Mouse (Mus musculus): ENCODE measurements around the gene Add3. TPM values are rescaled to one million over a fixed set of nuclear protein-coding genes. Genes with fewer than 3 reads are reported as not detected.

Gene Add3
- polyA plus RNA-seq, 1 experiment from 2014 or later, result 100 TPM

DNA sequence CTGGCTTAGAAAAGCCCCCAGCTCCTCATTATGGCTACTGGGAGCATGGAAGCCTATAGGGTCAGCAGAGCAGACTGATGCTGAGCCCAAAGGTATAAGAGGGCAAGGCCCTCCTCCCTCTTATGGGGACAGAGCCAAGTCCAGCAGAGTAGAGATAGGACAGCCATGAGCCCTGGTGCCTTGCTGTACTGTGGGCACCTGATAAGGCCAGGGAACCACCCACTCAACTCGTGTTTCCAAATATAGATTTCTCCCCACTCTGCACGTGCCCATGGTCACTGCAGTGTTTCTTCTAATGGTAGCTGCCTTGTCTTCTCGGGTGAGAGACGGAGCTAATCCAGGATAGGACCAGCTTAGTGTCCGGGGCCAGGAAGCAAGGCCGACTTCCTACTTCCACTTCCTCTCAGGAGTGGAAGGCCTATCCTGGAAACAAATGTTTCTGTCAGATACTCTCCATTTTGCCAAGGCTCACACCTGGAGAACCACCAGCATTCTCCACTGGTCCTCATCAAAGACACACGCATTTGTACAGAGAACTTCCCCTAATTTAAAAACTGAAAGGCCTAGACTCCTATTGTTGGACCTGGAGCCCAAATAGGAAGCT, 116.8 kb downstream of the Add3 start:
- WGBS, result 67% methylated on average over 7 of the region's 7 CpGs
- no peak overlapping the region for H3K4me2 ChIP-seq (replicated peaks; ENCODE audit: low read depth, low read length)
- H3K9me3 ChIP-seq (ENCODE audit: low read length), result no peaks in the 10 kb centered on the region
- DNase-seq (ENCODE audit: low spot score) (no peak), ATAC-seq (peak; percentile 27; the same call in 1 of the 2 replicates)
- no peaks in the 10 kb centered on the region for H3K4me1 ChIP-seq (ENCODE audit: insufficient read depth, low read depth, low read length)
- no peak overlapping the region for H3K27ac ChIP-seq (ENCODE audit: low read length)
- H3K36me3 ChIP-seq (ENCODE audit: insufficient read depth, low read length), result no peaks in the 10 kb centered on the region
- TF ChIP-seq EP300 (IDR thresholded peaks at IDR 0.05) (no peak), CTCF (IDR thresholded peaks at IDR 0.05) (no peak)
- H3K27me3 ChIP-seq (replicated peaks; ENCODE audit: insufficient read depth, low read length), result no peaks in the 10 kb centered on the region
- no peak overlapping the region for H3K9ac ChIP-seq (replicated peaks; ENCODE audit: low read depth)
- no peak overlapping the region for H3K4me3 ChIP-seq (ENCODE audit: low read depth, low read length)

DNA sequence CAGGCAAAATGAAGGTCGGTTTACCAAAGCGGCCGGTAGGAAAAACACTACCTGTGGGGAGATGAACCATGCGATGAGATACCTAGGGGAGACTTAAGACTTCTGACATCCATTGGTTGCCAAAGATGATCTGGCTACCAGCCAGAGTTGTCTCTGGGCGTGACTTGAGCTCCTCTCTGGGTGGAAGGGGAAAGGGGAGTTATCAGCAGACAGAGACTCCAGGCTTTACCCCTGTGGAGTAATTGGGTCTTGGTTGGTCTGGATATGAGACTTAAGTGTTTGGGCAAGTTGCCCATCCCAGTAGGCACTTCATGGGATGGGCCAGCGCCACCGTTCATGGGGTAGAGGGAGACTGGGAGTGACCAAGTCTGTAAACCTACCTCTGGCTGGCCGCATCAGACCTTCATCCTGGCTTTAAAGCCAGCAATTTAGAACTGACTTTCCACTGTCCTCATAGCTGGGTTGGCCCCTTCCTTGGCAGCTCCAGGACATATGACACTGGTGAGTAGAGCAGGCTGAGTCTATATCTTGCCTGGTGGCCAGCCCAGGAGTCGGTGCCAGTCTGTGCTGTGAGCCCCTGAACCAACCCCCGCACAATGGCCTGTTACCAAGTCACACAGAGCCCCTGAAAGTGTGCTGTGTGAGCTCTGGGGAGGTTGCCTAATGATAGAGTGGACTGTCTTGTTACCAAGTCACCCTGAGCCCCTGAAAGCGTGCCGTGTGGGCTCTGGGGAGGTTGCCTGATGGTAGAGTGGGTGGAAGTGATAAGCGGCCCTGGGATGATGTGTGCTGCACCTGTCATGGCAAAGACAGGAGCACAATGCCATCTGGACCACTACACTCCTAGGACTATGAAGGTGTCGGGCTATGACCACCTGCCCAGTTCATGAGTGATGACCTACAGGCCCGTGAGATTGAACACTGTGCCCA, 117.7 kb downstream of the Add3 start:
- no peak overlapping the region for H3K9ac ChIP-seq (replicated peaks; ENCODE audit: low read depth)
- no peak overlapping the region for H3K27ac ChIP-seq (ENCODE audit: low read length)
- peak; percentile 20; the same call in 1 of the 2 replicates for ATAC-seq
- TF ChIP-seq EP300 (IDR thresholded peaks at IDR 0.05), result no peak
- TF ChIP-seq CTCF (IDR thresholded peaks at IDR 0.05), result no peak
- H3K9me3 ChIP-seq (ENCODE audit: low read length), result no peaks in the 10 kb centered on the region
- 81% methylated on average over 15 of the region's 15 CpGs for WGBS
- H3K36me3 ChIP-seq (ENCODE audit: insufficient read depth, low read length), result no peaks in the 10 kb centered on the region
- no peaks in the 10 kb centered on the region for H3K4me1 ChIP-seq (ENCODE audit: insufficient read depth, low read depth, low read length)
- DNase-seq (ENCODE audit: low spot score), result no peak
- no peak overlapping the region for H3K4me2 ChIP-seq (replicated peaks; ENCODE audit: low read depth, low read length)
- no peaks in the 10 kb centered on the region for H3K27me3 ChIP-seq (replicated peaks; ENCODE audit: insufficient read depth, low read length)
- H3K4me3 ChIP-seq (ENCODE audit: low read depth, low read length), result no peak overlapping the region

DNA sequence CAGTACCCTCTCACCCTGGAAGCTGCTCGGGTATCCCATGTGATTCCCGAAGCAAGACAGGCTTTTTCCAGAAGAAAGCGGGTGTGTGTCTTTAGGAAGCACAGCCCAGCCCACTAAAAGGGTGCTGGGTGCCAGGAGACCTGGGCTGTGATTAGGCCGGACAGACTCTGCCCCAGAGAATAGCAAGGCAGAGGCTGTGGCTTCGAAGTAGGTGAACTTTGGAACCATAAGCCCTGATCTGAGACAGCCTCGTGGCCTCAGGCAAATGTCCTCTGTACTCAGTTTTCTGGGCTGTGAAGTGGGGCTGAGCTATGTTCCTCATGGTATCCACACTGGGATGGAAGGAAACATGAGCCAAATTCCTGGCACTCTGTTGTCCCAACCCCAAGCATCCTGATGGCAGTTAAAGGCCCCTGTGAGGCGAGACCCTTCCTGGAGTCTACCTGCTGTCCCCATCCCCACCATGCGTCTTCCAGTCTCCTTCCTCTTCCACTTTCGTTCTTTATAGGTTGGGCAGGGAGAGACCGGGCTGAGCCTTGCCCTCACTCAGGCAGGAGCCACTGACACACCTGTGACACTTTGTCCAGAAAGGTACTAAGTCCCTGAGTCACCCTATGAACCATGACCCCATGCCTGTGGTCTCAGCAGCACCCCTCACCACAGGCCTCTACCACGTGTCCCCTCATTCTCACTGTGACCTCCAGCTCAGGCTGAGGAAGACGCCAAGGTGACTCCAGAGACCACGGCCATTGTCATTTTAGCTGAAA, 118.7 kb downstream of the Add3 start:
- Histone ChIP-seq H3K9me3 (ENCODE audit: low read length) (no peaks in the 10 kb centered on the region), H3K9ac (replicated peaks; ENCODE audit: low read depth) (no peak overlapping the region), H3K36me3 (ENCODE audit: insufficient read depth, low read length) (no peaks in the 10 kb centered on the region), H3K27ac (ENCODE audit: low read length) (no peak overlapping the region), H3K4me2 (replicated peaks; ENCODE audit: low read depth, low read length) (no peak overlapping the region), H3K4me1 (ENCODE audit: insufficient read depth, low read depth, low read length) (no peaks in the 10 kb centered on the region), H3K4me3 (ENCODE audit: low read depth, low read length) (no peak overlapping the region), H3K27me3 (replicated peaks; ENCODE audit: insufficient read depth, low read length) (no peaks in the 10 kb centered on the region)
- TF ChIP-seq CTCF (IDR thresholded peaks at IDR 0.05) (no peak), EP300 (IDR thresholded peaks at IDR 0.05) (no peak)
- ATAC-seq (no peak), DNase-seq (ENCODE audit: low spot score) (no peak)
- 78% methylated on average over 13 of the region's 13 CpGs for WGBS

DNA sequence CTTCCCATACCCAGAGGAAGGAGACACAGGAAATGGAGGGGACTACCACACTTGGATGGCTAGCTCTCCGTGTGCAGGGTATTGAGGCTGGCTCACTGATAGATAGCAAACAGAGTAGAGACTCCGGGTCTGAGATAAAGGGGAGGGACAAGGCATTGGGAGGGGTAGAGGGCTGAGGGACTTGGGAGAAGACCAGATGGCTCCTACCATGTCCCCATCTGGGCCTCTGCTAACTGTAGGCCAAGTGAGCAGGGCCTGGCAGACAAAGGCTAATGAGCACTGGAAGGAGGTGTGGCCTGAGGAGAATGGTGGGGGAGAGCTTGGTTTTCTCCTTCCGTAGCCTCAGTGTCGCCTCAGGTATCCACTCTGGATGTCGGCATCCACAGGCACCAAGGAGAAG, 119.3 kb downstream of the Add3 start:
- no peaks in the 10 kb centered on the region for H3K9me3 ChIP-seq (ENCODE audit: low read length)
- no peak for TF ChIP-seq CTCF (IDR thresholded peaks at IDR 0.05)
- no peak for TF ChIP-seq EP300 (IDR thresholded peaks at IDR 0.05)
- H3K9ac ChIP-seq (replicated peaks; ENCODE audit: low read depth), result no peak overlapping the region
- H3K4me3 ChIP-seq (ENCODE audit: low read depth, low read length), result no peak overlapping the region
- no peak overlapping the region for H3K4me2 ChIP-seq (replicated peaks; ENCODE audit: low read depth, low read length)
- H3K27me3 ChIP-seq (replicated peaks; ENCODE audit: insufficient read depth, low read length), result no peaks in the 10 kb centered on the region
- no peaks in the 10 kb centered on the region for H3K4me1 ChIP-seq (ENCODE audit: insufficient read depth, low read depth, low read length)
- DNase-seq (ENCODE audit: low spot score) (no peak), ATAC-seq (no peak)
- no peaks in the 10 kb centered on the region for H3K36me3 ChIP-seq (ENCODE audit: insufficient read depth, low read length)
- H3K27ac ChIP-seq (ENCODE audit: low read length), result no peak overlapping the region
- WGBS, result 50% methylated on average over 5 of the region's 5 CpGs

DNA sequence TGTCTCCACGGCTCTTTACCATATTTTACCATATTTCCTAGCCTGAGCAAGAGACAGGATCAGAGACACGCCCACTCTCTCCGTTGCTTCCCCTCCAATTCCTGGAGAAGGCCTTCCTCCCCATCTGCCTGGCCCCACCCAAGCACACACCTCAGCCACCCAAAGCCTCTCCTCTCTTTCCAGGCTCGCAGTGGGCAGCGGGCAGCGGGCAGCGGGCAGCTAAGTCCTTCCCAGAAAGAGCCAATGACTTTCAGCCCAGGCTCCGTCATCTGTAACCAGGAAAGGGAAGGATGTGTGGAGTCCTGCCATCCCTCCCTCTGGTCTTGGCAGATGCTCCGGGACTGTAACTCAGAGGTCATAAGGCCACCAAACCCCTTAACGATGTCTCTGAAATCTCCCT, 120.0 kb downstream of the Add3 start:
- Histone ChIP-seq H3K36me3 (ENCODE audit: insufficient read depth, low read length) (no peaks in the 10 kb centered on the region), H3K4me2 (replicated peaks; ENCODE audit: low read depth, low read length) (no peak overlapping the region), H3K27me3 (replicated peaks; ENCODE audit: insufficient read depth, low read length) (no peaks in the 10 kb centered on the region), H3K9me3 (ENCODE audit: low read length) (no peaks in the 10 kb centered on the region), H3K27ac (ENCODE audit: low read length) (no peak overlapping the region), H3K4me3 (ENCODE audit: low read depth, low read length) (no peak overlapping the region), H3K9ac (replicated peaks; ENCODE audit: low read depth) (no peak overlapping the region), H3K4me1 (ENCODE audit: insufficient read depth, low read depth, low read length) (no peaks in the 10 kb centered on the region)
- TF ChIP-seq CTCF (IDR thresholded peaks at IDR 0.05), result no peak
- TF ChIP-seq EP300 (IDR thresholded peaks at IDR 0.05), result no peak
- no peak for DNase-seq (ENCODE audit: low spot score)
- no peak for ATAC-seq
- WGBS, result 74% methylated on average over 10 of the region's 10 CpGs

DNA sequence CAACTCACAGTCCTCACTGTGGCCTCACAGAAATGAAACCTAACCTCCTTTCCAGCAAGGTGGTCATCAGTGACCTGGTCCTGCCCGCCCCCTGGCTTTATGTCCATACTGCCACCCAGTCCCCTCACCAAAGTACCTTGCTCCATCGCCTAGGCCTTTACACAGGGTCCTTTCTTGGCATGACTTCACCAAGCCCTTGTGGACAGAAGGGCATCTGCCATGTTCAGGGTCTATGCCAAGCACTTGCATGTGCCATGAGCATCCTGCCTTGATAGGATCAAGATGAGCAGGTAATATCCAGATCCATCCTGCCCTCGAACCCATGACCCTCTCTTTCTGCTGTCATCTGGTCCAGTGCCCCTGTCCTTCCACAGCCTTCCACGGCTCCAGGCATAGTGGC, 120.6 kb downstream of the Add3 start:
- H3K9ac ChIP-seq (replicated peaks; ENCODE audit: low read depth), result no peak overlapping the region
- ATAC-seq, result no peak
- no peaks in the 10 kb centered on the region for H3K4me1 ChIP-seq (ENCODE audit: insufficient read depth, low read depth, low read length)

More for the DNA sequence above, 120.6 kb downstream of the Add3 start:
- Histone ChIP-seq H3K36me3 (ENCODE audit: insufficient read depth, low read length) (no peaks in the 10 kb centered on the region), H3K27ac (ENCODE audit: low read length) (no peak overlapping the region), H3K27me3 (replicated peaks; ENCODE audit: insufficient read depth, low read length) (no peaks in the 10 kb centered on the region), H3K4me2 (replicated peaks; ENCODE audit: low read depth, low read length) (no peak overlapping the region), H3K4me3 (ENCODE audit: low read depth, low read length) (no peak overlapping the region), H3K9me3 (ENCODE audit: low read length) (no peaks in the 10 kb centered on the region)
- TF ChIP-seq CTCF (IDR thresholded peaks at IDR 0.05) (no peak), EP300 (IDR thresholded peaks at IDR 0.05) (no peak)
- WGBS, result 92% methylated on average over 4 of the region's 4 CpGs
- DNase-seq (ENCODE audit: low spot score), result no peak

Measured in lung, postnatal 0 days (tissue).